Mouse (Mus musculus) limb, embryonic 15.5 days (tissue): ENCODE measurements around the gene Gtf2f1. TPM values are rescaled to one million over a fixed set of nuclear protein-coding genes. Genes with fewer than 3 reads are reported as not detected.

ENCODE experiments used
- ATAC-seq: fragments of 200-750 bp; cut with Nextera tagmentation; 2 replicates; pipeline ENCODE4 v1.8.0; 2017; ENCODE audit warnings: low read depth, moderate TSS enrichment; ENCODE audit not compliant: insufficient number of reproducible peaks, low FRiP score, low TSS enrichment
- H3K27ac ChIP-seq: fragments of 300-500 bp; sonication (generic); 2 replicates; pipeline ENCODE4 v1.5.1; 2015; ENCODE audit warnings: moderate library complexity, mild to moderate bottlenecking, inconsistent platforms
- H3K27me3 ChIP-seq: fragments of 300-500 bp; sonication (generic); 2 replicates; pipeline ENCODE4 v1.6.1; 2015; ENCODE audit warnings: inconsistent platforms
- H3K36me3 ChIP-seq: fragments of 300-500 bp; sonication (generic); 2 replicates; pipeline ENCODE4 v1.6.1; 2015; ENCODE audit warnings: inconsistent platforms
- H3K4me1 ChIP-seq: fragments of 300-500 bp; sonication (generic); 2 replicates; pipeline ENCODE4 v1.6.1; 2015; ENCODE audit warnings: inconsistent platforms
- H3K4me2 ChIP-seq: fragments of 300-500 bp; sonication (generic); 2 replicates; pipeline ENCODE4 v1.6.1; 2015; ENCODE audit warnings: mild to moderate bottlenecking, inconsistent platforms
- H3K4me3 ChIP-seq: fragments of 300-500 bp; sonication (generic); 2 replicates; pipeline ENCODE4 v1.5.1; 2015; ENCODE audit warnings: mild to moderate bottlenecking, inconsistent platforms
- H3K9ac ChIP-seq: fragments of 300-500 bp; sonication (generic); 2 replicates; pipeline ENCODE4 v1.6.1; 2015; ENCODE audit warnings: inconsistent platforms
- H3K9me3 ChIP-seq: fragments of 300-500 bp; sonication (generic); 2 replicates; pipeline ENCODE4 v1.6.1; 2016; ENCODE audit warnings: inconsistent platforms
- WGBS: fragments of 180-500 bp; shearing (Covaris S2); methylation state at CpG from one replicate; pipeline ENCODE4 v1.1.7; 2015; 5-methylcytosine and 5-hydroxymethylcytosine counted together
- polyA plus RNA-seq: library from polyadenylated mRNA; unstranded; fragments of >200 nt; fragmentation: Nextera tagmentation; extraction: Ambion mirVana; gene quantifications from 2 replicates; pipeline ENCODE4 v1.2.1, GENCODE M21; 2015

Gtf2f1 gene
- polyA plus RNA-seq, 1 experiment from 2014 or later, result 62.0 TPM

- Histone ChIP-seq H3K9me3 (no peaks in the 10 kb centered on the region), H3K4me2 (no peak within 1 kb of the TSS), H3K27ac (no peak within 1 kb of the TSS), H3K4me1 (peaks cover 10% of the 10 kb centered on the region), H3K9ac (no peak within 1 kb of the TSS), H3K36me3 (peaks cover 67% of the 10 kb centered on the region), H3K4me3 (no peak within 1 kb of the TSS), H3K27me3 (no peaks in the 10 kb centered on the region)
- 80% methylated on average over 9 of the region's 9 CpGs for WGBS
- ATAC-seq, result no peak
These were observed 11.0 kb downstream of the Gtf2f1 start, which contains the start of gene Pspn for GRCm38 (mm10) chr17:56999968-57000609. Gene Pspn, minus strand, starts transcription at chr17:57000018.

DNA sequence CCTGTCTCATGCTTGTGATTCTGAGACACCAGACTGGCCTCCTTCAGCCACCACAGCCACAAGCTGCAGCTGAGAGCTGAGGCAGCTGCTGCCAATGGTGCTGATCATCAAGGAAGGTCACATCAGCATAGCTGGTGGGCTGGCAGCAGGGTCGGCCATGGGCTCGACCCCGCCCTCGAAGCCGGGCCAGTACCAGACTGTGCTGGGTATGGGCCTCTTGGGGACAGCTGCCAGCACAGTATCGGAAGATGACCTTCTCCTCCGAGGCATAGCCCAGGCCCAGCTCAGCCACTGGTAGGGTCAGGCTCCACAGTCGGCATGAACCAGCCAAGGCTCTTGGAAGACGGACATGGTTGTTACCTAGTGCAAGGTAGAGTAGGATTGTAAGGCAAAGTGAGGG lies 11.7 kb downstream of the Gtf2f1 start:
- Histone ChIP-seq H3K4me3 (no peak overlapping the region), H3K4me1 (peaks cover 10% of the 10 kb centered on the region), H3K9ac (no peak overlapping the region), H3K4me2 (no peak overlapping the region), H3K27me3 (no peaks in the 10 kb centered on the region), H3K27ac (no peak overlapping the region), H3K36me3 (peaks cover 67% of the 10 kb centered on the region), H3K9me3 (no peaks in the 10 kb centered on the region)
- no peak for ATAC-seq
- WGBS, result 88% methylated on average over 9 of the region's 9 CpGs

- Histone ChIP-seq H3K9me3 (no peaks in the 10 kb centered on the region), H3K36me3 (peaks cover 68% of the 10 kb centered on the region), H3K4me3 (peak within 1 kb of the TSS; percentile 91), H3K4me2 (peak within 1 kb of the TSS; percentile 70), H3K27ac (peak within 1 kb of the TSS; percentile 74), H3K27me3 (no peaks in the 10 kb centered on the region), H3K4me1 (peaks cover 10% of the 10 kb centered on the region), H3K9ac (peak within 1 kb of the TSS; percentile 65)
- WGBS, result under 1% methylated on average over 38 of the region's 38 CpGs
- peak; percentile 98 for ATAC-seq
These were observed 13.9 kb downstream of the Gtf2f1 start, which contains the start of gene Alkbh7 for GRCm38 (mm10) chr17:56997029-56997667. Gene Alkbh7, plus strand, starts transcription at chr17:56997339.

GRCm38 (mm10) chr17:56996506-56996905 lies 14.6 kb downstream of the Gtf2f1 start:
- H3K4me3 ChIP-seq, result peak overlapping the region; percentile 91
- H3K9ac ChIP-seq, result no peak overlapping the region
- H3K27me3 ChIP-seq, result no peaks in the 10 kb centered on the region
- H3K36me3 ChIP-seq, result peaks cover 69% of the 10 kb centered on the region
- H3K4me2 ChIP-seq, result no peak overlapping the region
- no peaks in the 10 kb centered on the region for H3K9me3 ChIP-seq
- WGBS, result 58% methylated on average over 2 of the region's 2 CpGs
- peaks cover 13% of the 10 kb centered on the region for H3K4me1 ChIP-seq
- no peak for ATAC-seq
- no peak overlapping the region for H3K27ac ChIP-seq

- no peaks in the 10 kb centered on the region for H3K27me3 ChIP-seq
- 91% methylated on average over 8 of the region's 8 CpGs for WGBS
- no peak for ATAC-seq
- no peak overlapping the region for H3K9ac ChIP-seq
- H3K9me3 ChIP-seq, result no peaks in the 10 kb centered on the region
- H3K4me1 ChIP-seq, result peaks cover 20% of the 10 kb centered on the region
- H3K27ac ChIP-seq, result no peak overlapping the region
- H3K4me2 ChIP-seq, result no peak overlapping the region
- peaks cover 68% of the 10 kb centered on the region for H3K36me3 ChIP-seq
- no peak overlapping the region for H3K4me3 ChIP-seq
These were observed 16.0 kb downstream of the Gtf2f1 start for GRCm38 (mm10) chr17:56995046-56995445.

GRCm38 (mm10) chr17:56990966-56991365 lies 20.1 kb downstream of the Gtf2f1 start:
- Histone ChIP-seq H3K27me3 (no peaks in the 10 kb centered on the region), H3K4me2 (peak overlapping the region; percentile 72), H3K4me3 (peak overlapping the region; percentile 85), H3K9me3 (no peaks in the 10 kb centered on the region), H3K4me1 (peaks cover 12% of the 10 kb centered on the region), H3K9ac (0 out of 2 replicates have a peak overlapping the region, but pooled peaks have one; percentile 83), H3K36me3 (peaks cover 46% of the 10 kb centered on the region), H3K27ac (no peak overlapping the region)
- ATAC-seq, result no peak
- whole genome bisulfite sequencing, result 71% methylated on average over 2 of the region's 2 CpGs

- H3K27ac ChIP-seq, result peak within 1 kb of the TSS; percentile 78
- WGBS, result under 1% methylated on average over 52 of the region's 52 CpGs
- no peaks in the 10 kb centered on the region for H3K27me3 ChIP-seq
These were observed 20.9 kb downstream of the Gtf2f1 start, which contains the start of gene Clpp for GRCm38 (mm10) chr17:56990115-56990746. Gene Clpp, plus strand, starts transcription at chr17:56990305.

GRCm38 (mm10) chr17:56989467-56990114 lies 21.5 kb downstream of the Gtf2f1 start:
- peak; percentile 86 for ATAC-seq
- H3K27me3 ChIP-seq, result no peaks in the 10 kb centered on the region
- WGBS, result 3% methylated on average over 25 of the region's 25 CpGs
- H3K9me3 ChIP-seq, result no peaks in the 10 kb centered on the region
- peak overlapping the region; percentile 72 for H3K4me2 ChIP-seq
- peaks cover 32% of the 10 kb centered on the region for H3K36me3 ChIP-seq
- peak overlapping the region; percentile 85 for H3K4me3 ChIP-seq
- peak overlapping the region; percentile 78 for H3K27ac ChIP-seq
- peak overlapping the region; percentile 42; the same call in 1 of the 2 replicates for H3K9ac ChIP-seq
- H3K4me1 ChIP-seq, result peaks cover 12% of the 10 kb centered on the region

More at GRCm38 (mm10) chr17:56990115-56990746, 20.9 kb downstream of the Gtf2f1 start, which contains the start of gene Clpp:
- peak within 1 kb of the TSS; percentile 72 for H3K4me2 ChIP-seq
- H3K4me1 ChIP-seq, result peaks cover 12% of the 10 kb centered on the region
- H3K9ac ChIP-seq, result peak within 1 kb of the TSS; percentile 83
- no peaks in the 10 kb centered on the region for H3K9me3 ChIP-seq
- peak; percentile 96 for ATAC-seq
- H3K4me3 ChIP-seq, result peak within 1 kb of the TSS; percentile 85
- peaks cover 38% of the 10 kb centered on the region for H3K36me3 ChIP-seq

DNA sequence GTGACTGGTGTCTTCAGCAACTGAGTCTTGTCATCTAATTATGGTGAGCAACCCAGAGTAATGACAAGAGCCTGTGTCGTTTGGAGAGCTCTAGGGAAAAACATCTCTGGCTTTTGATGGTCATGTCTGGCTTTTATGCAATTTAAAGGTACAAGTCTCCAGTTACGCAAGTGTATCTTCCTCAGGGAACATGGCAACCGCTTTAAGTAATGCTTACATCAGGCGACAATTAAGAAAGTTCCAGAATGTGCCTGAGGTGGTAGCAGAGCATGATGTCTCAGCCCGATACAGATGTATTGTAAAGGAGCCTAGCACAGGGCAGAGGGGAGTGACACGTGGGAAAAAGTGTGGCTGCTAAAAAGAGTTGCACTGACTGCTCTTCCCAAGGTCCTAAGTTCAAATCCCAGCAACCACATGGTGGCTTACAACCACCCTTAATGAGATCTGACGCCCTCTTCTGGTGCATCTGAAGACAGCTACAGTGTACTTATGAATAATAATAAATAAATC lies 22.1 kb downstream of the Gtf2f1 start:
- peaks cover 26% of the 10 kb centered on the region for H3K36me3 ChIP-seq
- H3K9me3 ChIP-seq, result no peaks in the 10 kb centered on the region
- no peak overlapping the region for H3K27ac ChIP-seq
- WGBS, result 67% methylated on average over 7 of the region's 7 CpGs
- peak overlapping the region; percentile 85 for H3K4me3 ChIP-seq
- ATAC-seq, result no peak
- H3K4me2 ChIP-seq, result peak overlapping the region; percentile 72
- no peaks in the 10 kb centered on the region for H3K27me3 ChIP-seq
- H3K9ac ChIP-seq, result no peak overlapping the region
- H3K4me1 ChIP-seq, result peaks cover 12% of the 10 kb centered on the region

DNA sequence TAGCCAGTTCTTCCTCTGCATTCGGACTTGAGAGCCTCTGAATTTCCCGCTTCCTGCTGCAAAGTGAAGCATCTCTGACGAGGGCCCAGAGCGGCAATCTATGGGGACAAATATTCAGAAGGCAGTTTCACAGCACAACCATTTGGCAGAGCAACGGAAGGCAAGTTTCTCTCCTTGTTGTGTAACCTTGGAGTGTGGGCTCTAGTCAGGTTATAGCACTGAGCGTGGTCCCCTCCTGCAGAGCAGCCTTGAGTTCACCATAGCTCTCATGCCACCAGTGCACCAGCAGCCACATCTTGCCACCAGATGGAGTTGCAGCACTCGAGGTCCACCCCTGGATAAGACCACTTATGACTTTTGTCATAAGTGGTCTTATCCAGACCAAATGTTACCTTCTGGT lies 22.6 kb downstream of the Gtf2f1 start:
- WGBS, result 79% methylated on average over 7 of the region's 7 CpGs
- H3K4me3 ChIP-seq, result no peak overlapping the region
- no peaks in the 10 kb centered on the region for H3K9me3 ChIP-seq

DNA sequence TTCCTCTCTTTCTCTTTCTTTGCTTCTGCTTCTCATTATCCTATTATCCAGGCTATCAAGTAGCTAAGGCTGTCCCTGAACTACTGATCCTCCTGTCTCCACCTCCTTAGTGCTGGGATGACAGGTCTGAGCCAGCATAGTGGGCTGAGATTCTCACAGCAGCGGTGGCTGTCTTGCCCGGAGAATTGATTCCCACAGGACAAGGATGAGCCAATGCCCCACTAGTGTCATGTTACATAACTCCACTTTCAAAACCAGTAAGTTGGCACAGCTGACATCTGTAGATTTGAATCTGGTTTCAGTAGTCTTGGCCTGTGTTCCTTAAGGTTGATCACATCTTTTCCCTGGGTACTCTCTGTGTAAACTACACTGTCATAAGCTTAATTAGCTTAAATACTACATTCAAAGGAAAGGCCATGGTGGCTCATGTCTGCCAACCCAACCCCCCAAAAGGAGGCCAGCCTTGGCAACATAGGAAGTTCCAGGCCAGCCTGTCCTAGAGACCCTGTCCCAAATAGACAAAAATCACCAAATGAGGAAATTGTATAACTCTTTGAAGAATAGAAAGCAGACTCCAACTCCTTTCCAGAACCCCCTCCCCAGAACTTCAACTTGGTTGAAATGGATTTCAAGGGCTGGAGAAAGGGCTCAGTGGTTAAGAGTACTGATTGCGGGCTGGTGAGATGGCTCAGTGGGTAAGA lies 24.8 kb downstream of the Gtf2f1 start:
- no peaks in the 10 kb centered on the region for H3K36me3 ChIP-seq
- ATAC-seq, result no peak
- 86% methylated on average over 3 of the region's 3 CpGs for WGBS
- H3K9me3 ChIP-seq, result no peaks in the 10 kb centered on the region
- no peak overlapping the region for H3K27ac ChIP-seq
- no peak overlapping the region for H3K4me2 ChIP-seq
- H3K4me1 ChIP-seq, result peaks cover 8% of the 10 kb centered on the region
- no peak overlapping the region for H3K9ac ChIP-seq
- H3K27me3 ChIP-seq, result no peaks in the 10 kb centered on the region
- no peak overlapping the region for H3K4me3 ChIP-seq

More for the DNA sequence above, 22.6 kb downstream of the Gtf2f1 start:
- Histone ChIP-seq H3K27ac (no peak overlapping the region), H3K36me3 (peaks cover 20% of the 10 kb centered on the region), H3K4me2 (no peak overlapping the region), H3K4me1 (peaks cover 12% of the 10 kb centered on the region), H3K27me3 (no peaks in the 10 kb centered on the region), H3K9ac (no peak overlapping the region)
- no peak for ATAC-seq
